Mouse (Mus musculus): ENCODE results near the gene Slc29a3.
A peak's percentile ranks its signal among the peaks of the same experiment; 100 is the strongest.

Gene Slc29a3

GRCm38 (mm10) chr10:60670166-60670565 lies 82.4 kb downstream of the Slc29a3 start:
- no peak for DNase-seq (ENCODE audit: low read depth, low spot score)

DNA sequence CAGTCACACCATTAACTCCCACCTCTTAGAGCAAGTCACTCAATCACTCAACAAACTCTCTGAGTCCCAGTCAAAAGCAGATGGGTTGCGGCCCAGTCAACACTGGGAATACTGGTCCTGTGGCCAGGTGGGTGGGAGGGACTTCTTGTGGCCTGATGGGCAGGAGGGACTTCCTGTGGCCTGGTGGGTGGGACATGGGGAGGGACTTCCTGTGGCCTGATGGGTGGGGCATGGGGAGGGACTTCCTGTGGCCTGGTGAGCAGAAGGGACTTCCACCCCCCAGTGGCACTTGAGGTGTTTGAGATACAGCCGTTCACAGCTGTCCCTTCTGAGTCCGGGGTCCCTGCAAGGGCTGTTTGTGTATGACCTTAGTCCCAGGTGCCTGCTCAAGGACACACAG lies 84.0 kb downstream of the Slc29a3 start:
- peak; percentile 81 for DNase-seq (ENCODE audit: low read depth, low spot score)
